Mouse (Mus musculus) telencephalon, adult 2 months (tissue): ENCODE measurements at regions not wholly inside any gene's neighbourhood (a gene's known extent, or its start where the extent isn't known, plus 50 kb on each side); places are given as distances from the start of the nearest gene placed in this dataset.
A peak's percentile ranks its signal among the peaks of the same experiment; 100 is the strongest.

ENCODE experiments used
- DNase-seq: peaks from one replicate; pipeline ENCODE4 v3.0.0-alpha.2; 2011; ENCODE audit warnings: low read depth, low spot score

GRCm38 (mm10) chr10:126176759-126177473 lies 210.9 kb downstream of the Lrig3 start:
- no peak for DNase-seq

DNA sequence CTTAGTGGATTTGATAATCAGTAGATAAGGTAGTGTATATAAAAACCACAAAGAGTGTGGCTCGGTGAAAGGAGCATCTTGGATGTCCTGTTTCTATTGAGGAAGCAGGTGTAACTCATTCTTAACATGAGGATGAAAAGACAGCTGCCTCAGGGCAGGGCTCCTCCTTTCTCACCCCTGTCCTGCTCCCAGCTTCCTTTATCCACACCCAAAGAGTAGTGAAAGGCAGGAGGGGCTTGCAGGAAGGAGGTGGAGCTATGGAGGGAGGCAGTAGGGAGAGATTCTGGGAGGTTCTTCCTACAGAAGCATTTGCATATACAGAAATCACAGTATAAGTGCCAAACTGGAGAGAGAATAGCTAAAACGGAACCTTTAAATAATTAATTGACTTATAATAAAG lies 216.4 kb downstream of the Lrig3 start:
- DNase-seq = no peak

DNA sequence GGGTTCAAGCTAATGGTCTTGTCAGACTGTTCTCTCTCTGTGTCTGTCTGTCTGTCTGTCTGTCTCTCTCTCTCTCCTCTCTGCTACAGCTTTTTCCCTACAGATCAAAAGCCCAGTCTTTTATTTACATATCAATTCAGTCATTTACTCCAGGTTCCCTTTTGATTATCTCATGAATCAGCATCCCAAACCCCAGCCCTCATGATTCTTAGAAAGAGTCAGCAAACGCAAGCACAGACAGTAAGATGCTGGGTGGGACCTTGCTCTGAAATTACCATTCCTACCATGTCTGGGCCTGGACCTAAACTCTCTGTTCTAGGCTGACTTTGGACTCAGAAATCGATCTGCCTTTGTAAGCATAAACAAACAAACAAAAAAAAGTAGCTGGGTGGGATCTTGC lies 218.0 kb downstream of the Lrig3 start:
- no peak for DNase-seq

- peak; percentile 27 for DNase-seq
Observed at GRCm38 (mm10) chr10:126185410-126185809, 219.4 kb downstream of the Lrig3 start.

GRCm38 (mm10) chr10:126186086-126186485 lies 220.1 kb downstream of the Lrig3 start:
- no peak for DNase-seq

DNA sequence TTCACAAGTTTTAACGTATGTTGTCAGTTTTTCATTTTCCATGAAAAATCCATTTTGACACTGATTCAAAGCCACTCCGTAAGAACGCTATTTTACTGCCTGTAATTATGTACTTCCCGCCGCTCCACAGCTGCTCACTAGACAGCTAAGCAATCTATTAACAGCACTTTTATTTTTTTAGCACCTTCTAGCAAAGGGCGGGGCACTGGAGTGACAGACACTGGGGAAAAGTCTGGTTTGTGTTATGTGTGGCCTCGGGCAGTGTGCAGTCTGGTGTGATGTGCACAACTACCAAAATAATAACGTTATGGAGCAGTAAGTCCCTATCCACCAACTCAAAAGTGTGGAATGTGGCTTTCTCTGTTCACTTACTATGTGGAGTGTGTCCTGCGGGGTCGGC lies 223.0 kb downstream of the Lrig3 start:
- no peak for DNase-seq
